Mouse (Mus musculus): ENCODE measurements around the gene 1700016C15Rik.

1700016C15Rik gene

GRCm38 (mm10) chr1:177796193-177796939 lies 66.8 kb downstream of the 1700016C15Rik start, which contains the start of gene Adss:
Gene Adss, minus strand, starts transcription at chr1:177796511.
- DNase-seq (ENCODE audit: low spot score in 2 of 2): peak; percentile 94 to 100

DNA sequence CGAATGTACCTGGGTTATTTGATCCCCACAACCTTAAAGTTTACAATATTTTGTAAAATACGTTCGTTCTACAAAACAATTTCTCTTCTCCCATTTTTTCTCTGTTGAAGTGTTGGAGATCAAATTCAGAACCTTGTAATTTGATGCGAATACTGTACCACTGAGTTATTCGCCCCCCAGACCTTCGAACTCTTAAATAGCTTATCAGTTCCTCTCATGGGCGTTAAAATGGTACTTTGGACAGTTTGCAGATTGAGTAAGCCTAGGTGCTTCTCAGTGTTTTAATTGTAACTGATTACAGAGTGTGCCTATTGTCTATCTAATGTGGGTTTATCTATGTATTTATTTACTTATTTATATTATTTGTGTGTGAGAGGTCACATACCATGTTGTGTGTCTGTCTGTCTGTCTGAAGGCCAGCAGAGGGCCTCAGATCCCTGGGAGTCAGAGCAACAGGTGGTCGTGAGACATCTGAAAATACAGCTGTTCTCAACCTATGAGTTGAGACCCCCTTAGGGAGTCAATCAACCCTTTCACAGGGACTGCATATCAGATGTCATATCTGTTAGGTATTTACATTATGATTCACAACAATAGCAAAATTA lies 67.6 kb downstream of the 1700016C15Rik start:
- DNase-seq (ENCODE audit: low spot score in 2 of 2): no peak

Data from urinary bladder, adult 18-20 months (tissue).